Mouse (Mus musculus): ENCODE measurements around the gene Chst3. TPM values are rescaled to one million over a fixed set of nuclear protein-coding genes. Genes with fewer than 3 reads are reported as not detected.
"Not testable (repeated sequence)": the region's sequence is repeated elsewhere in the genome, so short reads cannot be mapped to it uniquely, and the experiment has no call there.

Gene Chst3
- polyA plus RNA-seq, 1 experiment from 2014 or later: 3.3 TPM

- 82% methylated on average over 13 of the region's 13 CpGs for WGBS
- Histone ChIP-seq H3K27ac (no peak overlapping the region), H3K27me3 (replicated peaks) (no peaks in the 10 kb centered on the region), H3K9ac (no peak overlapping the region), H3K4me3 (no peak overlapping the region), H3K36me3 (no peaks in the 10 kb centered on the region), H3K4me1 (no peaks in the 10 kb centered on the region), H3K9me3 (no peaks in the 10 kb centered on the region), H3K4me2 (replicated peaks) (no peak overlapping the region)
- no peak for ATAC-seq (ENCODE audit: low FRiP score, low read depth)
Observed at GRCm38 (mm10) chr10:60250426-60250965, 31.4 kb upstream of the Chst3 start.

- H3K9me3 ChIP-seq; H3K36me3 ChIP-seq; H3K4me3 ChIP-seq; H3K4me2 ChIP-seq (replicated peaks); H3K27ac ChIP-seq; ATAC-seq (ENCODE audit: low FRiP score, low read depth); H3K9ac ChIP-seq; H3K4me1 ChIP-seq; H3K27me3 ChIP-seq (replicated peaks): not testable (repeated sequence)
- 26% methylated on average over 3 of the region's 3 CpGs for WGBS
Observed at GRCm38 (mm10) chr10:60248345-60248744, 29.3 kb upstream of the Chst3 start.

GRCm38 (mm10) chr10:60246519-60246918, 27.5 kb upstream of the Chst3 start:
- H3K4me2 ChIP-seq (replicated peaks): no peak overlapping the region
- no peak; the same call in 1 of the 2 replicates for ATAC-seq (ENCODE audit: low FRiP score, low read depth)
- no peaks in the 10 kb centered on the region; the same call in 1 of the 2 replicates for H3K9me3 ChIP-seq
- H3K4me3 ChIP-seq: no peak overlapping the region
- H3K36me3 ChIP-seq: no peaks in the 10 kb centered on the region
- H3K27ac ChIP-seq: no peak overlapping the region
- H3K9ac ChIP-seq: no peak overlapping the region
- 25% methylated on average over 5 of the region's 5 CpGs for WGBS
- H3K27me3 ChIP-seq (replicated peaks): no peaks in the 10 kb centered on the region
- H3K4me1 ChIP-seq: no peaks in the 10 kb centered on the region

GRCm38 (mm10) chr10:60245635-60246034, 26.6 kb upstream of the Chst3 start:
- Histone ChIP-seq H3K4me1 (no peaks in the 10 kb centered on the region), H3K9ac (no peak overlapping the region), H3K27ac (no peak overlapping the region), H3K36me3 (no peaks in the 10 kb centered on the region), H3K4me2 (replicated peaks) (no peak overlapping the region), H3K27me3 (replicated peaks) (no peaks in the 10 kb centered on the region), H3K4me3 (no peak overlapping the region), H3K9me3 (no peaks in the 10 kb centered on the region; the same call in 1 of the 2 replicates)
- no peak for ATAC-seq (ENCODE audit: low FRiP score, low read depth)
- 82% methylated on average over 7 of the region's 7 CpGs for WGBS

- 2% methylated on average over 8 of the region's 8 CpGs for WGBS
- ATAC-seq (ENCODE audit: low FRiP score, low read depth): peak; percentile 68
- no peak overlapping the region for H3K4me3 ChIP-seq
Observed at GRCm38 (mm10) chr10:60245041-60245440, 26.0 kb upstream of the Chst3 start.

GRCm38 (mm10) chr10:60243941-60244340, 24.9 kb upstream of the Chst3 start:
- no peak overlapping the region for H3K27ac ChIP-seq
- H3K9ac ChIP-seq: no peak overlapping the region
- no peaks in the 10 kb centered on the region; the same call in 1 of the 2 replicates for H3K9me3 ChIP-seq
- H3K36me3 ChIP-seq: no peaks in the 10 kb centered on the region
- H3K27me3 ChIP-seq (replicated peaks): no peaks in the 10 kb centered on the region
- ATAC-seq (ENCODE audit: low FRiP score, low read depth): no peak
- WGBS: 93% methylated on average over 5 of the region's 5 CpGs
- no peaks in the 10 kb centered on the region for H3K4me1 ChIP-seq
- no peak overlapping the region for H3K4me2 ChIP-seq (replicated peaks)
- no peak overlapping the region for H3K4me3 ChIP-seq

More at GRCm38 (mm10) chr10:60245041-60245440, 26.0 kb upstream of the Chst3 start:
- H3K9ac ChIP-seq: no peak overlapping the region
- no peaks in the 10 kb centered on the region; the same call in 1 of the 2 replicates for H3K9me3 ChIP-seq
- H3K36me3 ChIP-seq: no peaks in the 10 kb centered on the region
- no peaks in the 10 kb centered on the region for H3K4me1 ChIP-seq
- H3K27ac ChIP-seq: no peak overlapping the region
- H3K4me2 ChIP-seq (replicated peaks): no peak overlapping the region
- no peaks in the 10 kb centered on the region for H3K27me3 ChIP-seq (replicated peaks)

GRCm38 (mm10) chr10:60240416-60240815, 21.4 kb upstream of the Chst3 start:
- H3K36me3 ChIP-seq: no peaks in the 10 kb centered on the region
- H3K9me3 ChIP-seq: no peaks in the 10 kb centered on the region; the same call in 1 of the 2 replicates
- H3K27ac ChIP-seq: no peak overlapping the region
- no peak overlapping the region for H3K9ac ChIP-seq
- 86% methylated on average over 6 of the region's 6 CpGs for WGBS
- H3K4me3 ChIP-seq: no peak overlapping the region
- H3K4me1 ChIP-seq: no peaks in the 10 kb centered on the region
- no peaks in the 10 kb centered on the region for H3K27me3 ChIP-seq (replicated peaks)
- no peak overlapping the region for H3K4me2 ChIP-seq (replicated peaks)
- no peak for ATAC-seq (ENCODE audit: low FRiP score, low read depth)

- no peak overlapping the region for H3K27ac ChIP-seq
- H3K4me1 ChIP-seq: no peaks in the 10 kb centered on the region
- no peak overlapping the region for H3K4me3 ChIP-seq
- WGBS: 65% methylated on average over 10 of the region's 10 CpGs
- no peak overlapping the region for H3K9ac ChIP-seq
- no peaks in the 10 kb centered on the region for H3K9me3 ChIP-seq
- H3K4me2 ChIP-seq (replicated peaks): no peak overlapping the region
- H3K36me3 ChIP-seq: no peaks in the 10 kb centered on the region
- no peak for ATAC-seq (ENCODE audit: low FRiP score, low read depth)
- H3K27me3 ChIP-seq (replicated peaks): no peaks in the 10 kb centered on the region
Observed at GRCm38 (mm10) chr10:60237475-60238154, 18.6 kb upstream of the Chst3 start.

GRCm38 (mm10) chr10:60235876-60236275, 16.8 kb upstream of the Chst3 start:
- WGBS: 96% methylated on average over 6 of the region's 6 CpGs
- H3K9me3 ChIP-seq; H3K4me3 ChIP-seq; ATAC-seq (ENCODE audit: low FRiP score, low read depth); H3K36me3 ChIP-seq; H3K27ac ChIP-seq; H3K4me1 ChIP-seq; H3K9ac ChIP-seq; H3K4me2 ChIP-seq (replicated peaks); H3K27me3 ChIP-seq (replicated peaks): not testable (repeated sequence)

GRCm38 (mm10) chr10:60234006-60234405, 14.9 kb upstream of the Chst3 start:
- 85% methylated on average over 9 of the region's 9 CpGs for WGBS
- no peak overlapping the region for H3K27ac ChIP-seq
- H3K27me3 ChIP-seq (replicated peaks): no peaks in the 10 kb centered on the region
- no peaks in the 10 kb centered on the region for H3K9me3 ChIP-seq
- no peaks in the 10 kb centered on the region for H3K4me1 ChIP-seq
- no peak overlapping the region for H3K4me2 ChIP-seq (replicated peaks)
- no peaks in the 10 kb centered on the region for H3K36me3 ChIP-seq
- no peak overlapping the region for H3K4me3 ChIP-seq
- no peak overlapping the region for H3K9ac ChIP-seq
- no peak for ATAC-seq (ENCODE audit: low FRiP score, low read depth)

- ATAC-seq (ENCODE audit: low FRiP score, low read depth): no peak
- no peak overlapping the region for H3K4me3 ChIP-seq
- H3K9ac ChIP-seq: no peak overlapping the region
- H3K36me3 ChIP-seq: no peaks in the 10 kb centered on the region
- H3K9me3 ChIP-seq: no peaks in the 10 kb centered on the region
- no peaks in the 10 kb centered on the region for H3K4me1 ChIP-seq
- WGBS: 82% methylated on average over 6 of the region's 6 CpGs
- no peak overlapping the region for H3K4me2 ChIP-seq (replicated peaks)
- H3K27me3 ChIP-seq (replicated peaks): no peaks in the 10 kb centered on the region
- no peak overlapping the region for H3K27ac ChIP-seq
Observed at GRCm38 (mm10) chr10:60230321-60231088, 11.4 kb upstream of the Chst3 start.

GRCm38 (mm10) chr10:60229113-60229512, 10.1 kb upstream of the Chst3 start:
- Histone ChIP-seq H3K4me1 (no peaks in the 10 kb centered on the region), H3K27ac (no peak overlapping the region), H3K9ac (no peak overlapping the region), H3K4me3 (no peak overlapping the region), H3K4me2 (replicated peaks) (no peak overlapping the region), H3K36me3 (no peaks in the 10 kb centered on the region), H3K27me3 (replicated peaks) (no peaks in the 10 kb centered on the region), H3K9me3 (no peaks in the 10 kb centered on the region)
- 85% methylated on average over 6 of the region's 6 CpGs for WGBS
- ATAC-seq (ENCODE audit: low FRiP score, low read depth): no peak
